Mouse (Mus musculus): Measurements from ENCODE around the gene Gm19668. TPM values are rescaled to one million over a fixed set of nuclear protein-coding genes. Genes with fewer than 3 reads are reported as not detected.
"Not testable (repeated sequence)": the region's sequence is repeated elsewhere in the genome, so short reads cannot be mapped to it uniquely, and the experiment has no call there.

The Gm19668 gene
- total RNA-seq, 1 experiment from 2014 or later: not detected

GRCm38 (mm10) chr10:77769727-77770126 lies 29.2 kb downstream of the Gm19668 start:
- DNase-seq: no peak

- DNase-seq: not testable (repeated sequence)
Observed at GRCm38 (mm10) chr10:77759582-77759981, 39.4 kb downstream of the Gm19668 start, which contains the start of gene Gm3233. TSS of gene Gm3233 (minus strand) at chr10:77759682.

- DNase-seq: no peak
Observed at GRCm38 (mm10) chr10:77753448-77753847, 45.5 kb downstream of the Gm19668 start.

- DNase-seq: not testable (repeated sequence)
Observed at GRCm38 (mm10) chr10:77752312-77752711, 46.6 kb downstream of the Gm19668 start.

GRCm38 (mm10) chr10:77751254-77751653 lies 47.7 kb downstream of the Gm19668 start, which contains the start of gene Gm9736:
TSS of gene Gm9736 (minus strand) at chr10:77751354.
- not testable (repeated sequence) for DNase-seq

GRCm38 (mm10) chr10:77750686-77751085 lies 48.2 kb downstream of the Gm19668 start:
- DNase-seq: not testable (repeated sequence)

Other genes starting within 250 kb of the Gm19668 start
- gene Pttg1ip, start 217.4 kb downstream of the Gm19668 start, total RNA-seq (2021): 154 and 195 TPM in 2 replicates
- gene Sumo3, start 193.0 kb downstream of the Gm19668 start, total RNA-seq (2021): 104 and 117 TPM in 2 replicates
- gene Gm49325, start 192.9 kb downstream of the Gm19668 start, total RNA-seq (2021): 20.9 TPM in 1 of 2 replicates, not detected in the other
- 45.4 and 45.5 TPM in 2 replicates for gene Ube2g2, start 176.9 kb downstream of the Gm19668 start, total RNA-seq (2021)
- gene Tspear, start 112.6 kb downstream of the Gm19668 start, total RNA-seq (2021): 0.39 and 0.86 TPM in 2 replicates
- not detected in 2 replicates for gene Gm19402, start 108.4 kb downstream of the Gm19668 start, total RNA-seq (2021)
- gene Gm9508, start 101.9 kb downstream of the Gm19668 start, total RNA-seq (2021): not detected in 2 replicates
- not detected in 2 replicates for gene Gm10272, start 92.5 kb downstream of the Gm19668 start, total RNA-seq (2021)
- not detected in 2 replicates for gene Gm10024, start 87.7 kb downstream of the Gm19668 start, total RNA-seq (2021)
- not detected in 2 replicates for gene Gm10142, start 83.3 kb downstream of the Gm19668 start, total RNA-seq (2021)
- not detected in 2 replicates for gene Krtap12-1, start 78.5 kb downstream of the Gm19668 start, total RNA-seq (2021)
- gene Gm10100, start 72.6 kb downstream of the Gm19668 start, total RNA-seq (2021): not detected in 2 replicates
- not detected in 2 replicates for gene Gm18596, start 56.5 kb downstream of the Gm19668 start, total RNA-seq (2021)
- not detected in 2 replicates for gene Gm9736, start 47.8 kb downstream of the Gm19668 start, total RNA-seq (2021)
- not detected in 2 replicates for gene Gm3233, start 39.5 kb downstream of the Gm19668 start, total RNA-seq (2021)
- not detected in 2 replicates for gene Gm3238, start 27.8 kb downstream of the Gm19668 start, total RNA-seq (2021)
- not detected in 2 replicates for gene Gm7138, start 22.2 kb downstream of the Gm19668 start, total RNA-seq (2021)
- gene Gm3250, start 16.6 kb downstream of the Gm19668 start, total RNA-seq (2021): not detected in 2 replicates
- gene Gm7137, start 10.9 kb downstream of the Gm19668 start, total RNA-seq (2021): not detected in 2 replicates
- not detected in 2 replicates for gene Gm9639, start 4.1 kb downstream of the Gm19668 start, total RNA-seq (2021)
- gene Gm9507, start 12.7 kb upstream of the Gm19668 start, total RNA-seq (2021): not detected in 2 replicates
- not detected in 2 replicates for gene Gm2696, start 15.5 kb upstream of the Gm19668 start, total RNA-seq (2021)
- gene Krtap10-4, start 28.0 kb upstream of the Gm19668 start, total RNA-seq (2021): not detected in 2 replicates
- not detected in 2 replicates for gene Krtap10-10, start 36.8 kb upstream of the Gm19668 start, total RNA-seq (2021)
- not detected in 2 replicates for gene Gm36176, start 47.7 kb upstream of the Gm19668 start, total RNA-seq (2021)
- not detected in 2 replicates for gene Gm10318, start 53.7 kb upstream of the Gm19668 start, total RNA-seq (2021)
- gene Gm3285, start 62.8 kb upstream of the Gm19668 start, total RNA-seq (2021): not detected in 2 replicates
- 5.5 and 8.0 TPM in 2 replicates for gene Lrrc3, start 103.4 kb upstream of the Gm19668 start, total RNA-seq (2021)
- 1.2 and 2.7 TPM in 2 replicates for gene Trpm2, start 171.4 kb upstream of the Gm19668 start, total RNA-seq (2021)
- 18.5 and 22.1 TPM in 2 replicates for gene 1810043G02Rik, start 179.4 kb upstream of the Gm19668 start, total RNA-seq (2021)
- 91.4 and 96.0 TPM in 2 replicates for gene Pfkl, start 210.9 kb upstream of the Gm19668 start, total RNA-seq (2021)
- gene Dnmt3l, start 242.8 kb upstream of the Gm19668 start, total RNA-seq (2021): 30.7 and 36.2 TPM in 2 replicates
- gene Aire, start 244.5 kb upstream of the Gm19668 start, total RNA-seq (2021): not detected in 2 replicates